Mouse (Mus musculus): ENCODE data around the gene Il15.

- no peak for TF ChIP-seq CTCF (IDR thresholded peaks at IDR 0.05; ENCODE audit: extremely low read depth, insufficient read depth, low read length)
- no peak for TF ChIP-seq POLR2A (IDR thresholded peaks at IDR 0.05; ENCODE audit: extremely low read depth, insufficient read depth, low read length)
These were observed 7.1 kb upstream of the Il15 start for GRCm38 (mm10) chr8:82410135-82410534.

All from cortical plate, adult 2 months (tissue).